Mouse (Mus musculus) frontal cortex, postnatal 36 days (tissue): ENCODE data around the gene Cracr2b.
"Not testable (repeated sequence)": the region's sequence is repeated elsewhere in the genome, so short reads cannot be mapped to it uniquely, and the experiment has no call there.

Source experiments
- DNase-seq, 2 experiments: peaks; one replicate each; pipeline ENCODE4 v3.0.0; 2022; ENCODE audit warnings: low spot score in 2 of 2

Gene Cracr2b

GRCm38 (mm10) chr7:141433517-141434400, 27.1 kb upstream of the Cracr2b start:
- no peak for DNase-seq

DNA sequence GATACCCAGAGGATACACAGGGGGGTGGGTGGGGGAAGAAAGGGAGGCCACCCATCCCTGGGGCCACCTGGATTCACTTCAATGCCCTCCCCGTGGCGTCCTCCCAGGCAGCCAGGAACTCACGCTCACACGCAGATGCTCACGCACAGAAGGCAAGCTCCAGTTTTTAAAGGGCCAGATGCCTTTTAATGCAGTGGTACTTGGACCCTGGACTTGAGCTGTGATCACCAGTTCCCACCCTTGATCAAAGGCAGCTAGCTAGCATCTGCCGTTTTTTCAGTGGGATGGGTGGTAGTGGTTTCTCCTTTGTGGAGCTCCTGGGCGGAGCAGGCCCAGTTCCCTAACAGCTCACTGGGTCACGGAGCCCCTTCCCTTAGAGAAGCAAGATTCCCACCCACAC, 26.4 kb upstream of the Cracr2b start:
- peak; percentile 70 to 80 for DNase-seq

- DNase-seq, result peak in 1 of 2 experiments; percentile 52
Measured at GRCm38 (mm10) chr7:141435129-141435855, 25.6 kb upstream of the Cracr2b start.

DNA sequence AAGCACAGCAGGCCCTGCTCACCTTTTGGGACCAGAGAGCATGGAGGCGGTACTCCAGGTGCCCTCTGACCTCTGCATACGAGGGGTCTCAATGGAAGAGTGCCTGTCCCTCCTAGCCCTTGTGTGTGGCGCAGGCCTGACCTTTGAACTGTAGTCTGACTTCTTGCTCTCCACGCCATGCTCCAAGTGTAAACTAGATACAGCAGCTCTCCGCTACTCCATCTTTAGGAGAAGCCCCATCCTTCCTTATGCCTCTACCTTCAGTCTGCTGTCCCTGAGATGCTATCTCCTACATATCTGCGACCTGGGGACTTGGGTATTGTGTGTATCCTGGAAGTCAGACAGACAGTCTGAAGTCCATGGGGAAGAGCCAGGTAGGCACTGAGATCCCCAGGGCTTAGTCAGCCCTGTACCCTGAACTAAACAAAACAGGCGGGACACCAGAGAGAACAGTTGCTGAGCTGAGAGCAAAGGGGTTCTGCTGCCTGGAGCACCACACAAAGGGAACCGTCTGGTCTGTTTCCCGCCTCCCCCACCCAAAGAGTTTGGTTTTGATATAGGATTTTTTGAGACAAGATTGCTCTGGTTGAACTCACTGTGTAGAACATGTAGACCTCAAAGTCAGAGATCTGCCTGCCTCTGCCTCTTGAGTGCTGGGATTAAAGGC, 24.9 kb upstream of the Cracr2b start:
- DNase-seq, result no peak

DNA sequence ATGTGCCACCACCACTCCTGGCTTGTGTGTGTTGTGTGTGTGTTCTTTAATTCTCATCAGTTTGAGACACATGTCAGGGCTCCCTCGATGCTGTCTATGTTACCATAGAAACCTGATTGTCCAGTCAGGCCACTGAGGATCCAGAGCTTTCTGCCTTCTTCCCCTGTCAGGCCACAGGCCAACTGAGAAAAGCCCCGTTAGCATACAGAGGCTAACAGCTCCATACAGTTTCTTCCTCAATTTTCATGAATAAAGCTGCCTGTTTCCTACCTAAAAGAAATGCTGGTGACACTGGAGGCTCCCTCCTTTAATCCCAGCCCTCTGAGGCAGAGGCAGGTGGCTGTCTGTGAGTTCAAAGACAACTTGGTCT, 24.4 kb upstream of the Cracr2b start:
- DNase-seq, result no peak

- peak; percentile 83 to 85 for DNase-seq
Measured at GRCm38 (mm10) chr7:141437178-141438120, 23.4 kb upstream of the Cracr2b start, which contains the start of gene Slc25a22. TSS of gene Slc25a22 (minus strand) at chr7:141437892.

DNA sequence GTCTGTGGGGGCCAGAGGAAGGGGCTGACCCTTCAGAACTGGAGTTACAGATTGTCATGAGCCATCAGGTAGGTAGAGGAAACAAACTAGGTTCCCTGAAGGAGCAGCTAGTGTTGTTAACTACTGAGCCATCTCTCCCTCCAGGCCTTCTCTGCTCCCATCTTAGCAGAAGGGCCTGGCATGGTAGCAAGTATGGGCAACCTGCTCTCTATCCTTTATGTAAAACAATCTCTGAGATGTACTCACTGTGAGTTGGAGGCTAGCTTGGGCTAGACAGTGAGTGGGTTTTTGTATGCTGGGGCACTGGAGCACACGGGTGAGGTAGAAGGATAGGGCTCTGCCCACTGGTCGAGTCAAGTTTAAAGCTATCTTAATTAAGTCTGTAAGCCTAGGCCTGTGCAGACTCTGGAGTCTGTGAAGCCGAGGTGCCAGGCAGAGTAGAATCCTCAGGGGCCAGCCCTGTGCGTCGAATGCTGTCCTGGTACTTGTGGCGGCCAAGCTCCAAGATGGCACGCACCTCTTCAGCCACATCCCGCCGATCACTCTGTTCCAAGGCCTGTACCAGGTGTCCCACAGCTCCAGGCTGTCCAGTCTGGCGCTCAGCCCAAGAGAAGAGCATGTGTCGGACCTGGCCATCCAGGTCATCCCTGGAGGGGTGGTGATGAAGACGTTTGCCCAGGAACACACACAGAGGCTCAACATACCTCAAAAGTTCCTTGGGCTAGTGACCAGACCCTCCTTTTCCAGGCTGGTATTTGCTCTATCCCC, 22.5 kb upstream of the Cracr2b start:
- no peak for DNase-seq

DNA sequence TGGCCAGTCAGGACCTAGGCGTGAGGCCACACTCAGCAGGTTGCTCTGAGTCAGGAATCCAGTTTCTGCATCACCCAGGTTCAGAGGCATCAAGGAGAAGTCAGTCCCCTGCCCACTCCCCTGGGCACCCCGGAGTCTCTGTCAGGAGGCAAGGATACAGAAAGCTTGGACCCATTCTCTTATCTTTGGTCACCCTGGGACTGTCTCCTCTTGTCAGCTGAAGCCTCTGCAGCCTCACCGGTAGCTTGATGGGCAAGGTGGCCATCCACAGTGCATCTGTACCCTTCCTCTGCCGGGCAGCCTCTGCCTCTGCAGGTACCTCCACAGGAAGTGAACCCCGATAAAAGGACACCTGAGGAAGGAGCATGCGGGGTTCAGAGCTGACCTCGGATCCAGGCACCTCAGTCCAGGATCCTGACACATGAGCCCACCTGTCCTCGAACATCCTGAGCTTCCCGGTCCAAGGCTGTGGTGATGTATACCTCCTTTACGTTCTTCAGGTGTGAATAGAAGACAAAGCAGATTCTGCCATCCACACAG, 21.7 kb upstream of the Cracr2b start:
- no peak for DNase-seq

DNA sequence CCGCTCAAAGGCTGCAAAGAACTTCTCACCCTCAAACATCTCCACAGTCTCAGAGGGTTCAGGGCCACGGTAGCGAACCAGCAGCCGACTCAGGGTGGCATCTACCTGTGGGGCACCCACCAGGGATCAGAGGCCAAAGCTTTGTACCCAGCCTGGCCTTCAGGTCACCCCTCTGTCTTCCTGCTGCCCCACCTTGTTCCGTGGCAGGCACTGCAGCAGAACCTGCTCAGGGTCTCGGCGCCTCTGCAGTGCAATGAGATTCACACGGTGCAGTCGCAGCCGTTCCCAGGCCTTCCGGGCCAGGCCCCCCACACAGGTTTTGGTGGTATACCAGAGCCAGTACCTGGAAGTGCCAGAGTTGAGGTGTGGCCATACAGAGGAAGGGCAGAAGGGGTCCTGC, 21.1 kb upstream of the Cracr2b start:
- no peak for DNase-seq

GRCm38 (mm10) chr7:141440613-141441012, 20.3 kb upstream of the Cracr2b start:
- DNase-seq, result peak in 1 of 2 experiments; percentile 49

DNA sequence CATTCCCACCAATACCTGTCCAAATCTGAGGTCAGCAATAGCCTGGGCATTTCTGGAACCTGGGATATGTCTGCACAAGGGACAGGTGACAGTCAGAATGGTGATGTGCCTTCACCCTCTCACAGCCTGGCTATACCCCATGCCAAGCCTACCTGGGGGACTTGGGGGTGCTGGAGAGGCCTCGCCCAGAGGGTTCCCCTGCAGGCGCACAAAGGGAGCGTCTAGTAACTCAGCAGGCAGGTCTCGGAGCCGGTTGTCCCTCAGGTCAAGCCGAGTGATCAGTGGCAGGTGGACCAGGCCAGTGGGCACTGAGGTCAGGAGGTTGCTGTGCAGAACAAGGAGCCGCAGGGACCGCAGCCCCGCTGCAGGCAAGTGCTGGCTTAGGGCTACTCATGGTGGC, 19.4 kb upstream of the Cracr2b start:
- DNase-seq, result no peak

DNA sequence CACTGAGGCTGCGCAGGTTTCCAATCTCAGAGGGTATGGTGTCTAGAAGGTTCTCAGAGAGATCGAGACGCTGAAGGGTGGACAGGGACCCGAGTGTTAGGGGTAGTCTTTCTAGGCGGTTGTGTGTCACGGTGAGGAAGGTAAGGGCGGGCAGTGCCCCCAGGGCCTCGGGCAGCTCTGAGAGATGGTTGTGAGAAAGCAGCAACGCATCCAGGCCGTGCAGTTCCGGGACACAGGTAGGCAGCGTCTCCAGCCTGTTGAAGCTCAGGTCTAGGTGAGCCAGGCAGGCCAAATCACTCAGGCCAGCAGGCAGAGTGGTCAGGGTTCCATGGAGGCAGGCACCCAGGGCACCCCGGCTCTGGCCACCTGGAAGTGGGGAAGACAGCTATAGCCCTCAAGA, 18.7 kb upstream of the Cracr2b start:
- no peak for DNase-seq

DNA sequence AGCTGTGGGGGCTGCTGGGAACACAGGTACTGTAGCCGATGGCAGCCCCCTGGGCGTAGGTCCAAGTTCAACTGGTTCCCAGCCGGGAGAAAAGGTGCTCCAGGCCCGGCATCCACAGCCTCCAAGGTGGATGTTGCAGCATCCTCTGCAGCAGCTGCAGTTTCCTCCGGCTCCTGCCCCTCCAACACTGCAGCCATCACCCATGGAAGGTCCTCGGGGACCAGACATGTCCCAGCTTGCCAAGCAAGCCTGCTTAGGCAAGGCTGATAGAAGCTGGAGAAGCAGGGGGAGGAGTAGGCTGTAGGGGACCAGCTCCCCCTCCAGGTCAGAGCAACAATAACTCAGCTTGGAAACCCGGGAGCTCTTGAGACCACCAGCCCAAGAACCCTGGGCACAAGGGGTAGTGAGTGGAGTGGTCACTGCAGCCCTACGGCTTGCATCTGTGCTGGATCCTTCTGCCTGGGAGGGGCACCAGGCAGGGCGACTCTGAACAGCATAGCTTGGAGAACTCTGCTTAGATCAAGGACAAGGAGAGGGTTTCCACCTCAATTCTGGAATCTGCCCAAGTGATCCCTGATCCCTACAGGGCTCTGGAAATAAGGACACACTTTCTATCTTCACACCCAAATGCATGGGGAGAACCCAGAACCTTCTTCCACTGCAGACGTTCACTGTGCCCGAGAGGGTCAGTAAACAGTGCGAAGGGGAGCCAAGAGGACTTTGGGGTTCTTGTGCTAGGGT, 17.6 kb upstream of the Cracr2b start:
- no peak for DNase-seq

GRCm38 (mm10) chr7:141443828-141444237, 17.1 kb upstream of the Cracr2b start, which contains the start of gene Pidd1:
TSS of gene Pidd1 (minus strand) at chr7:141444025.
- DNase-seq, result no peak

- not testable (repeated sequence) for DNase-seq
Measured at GRCm38 (mm10) chr7:141446374-141446773, 14.5 kb upstream of the Cracr2b start.

- DNase-seq, result peak; percentile 97
Measured at GRCm38 (mm10) chr7:141447110-141447991, 13.5 kb upstream of the Cracr2b start, which contains the start of gene Rplp2. TSS of gene Rplp2 (plus strand) at chr7:141447370.

- DNase-seq, result no peak
Measured at GRCm38 (mm10) chr7:141451928-141452327, 9.0 kb upstream of the Cracr2b start.

- no peak for DNase-seq
Measured at GRCm38 (mm10) chr7:141453636-141454035, 7.3 kb upstream of the Cracr2b start.
